Mouse (Mus musculus) kidney, postnatal 10 days (tissue): ENCODE measurements around the gene Aff3.

Source experiments
- DNase-seq: peaks from one replicate; pipeline ENCODE4 v3.0.0; 2021; ENCODE audit warnings: mixed read lengths

Aff3 gene

GRCm38 (mm10) chr1:38139396-38139795 lies 525.4 kb downstream of the Aff3 start:
- no peak for DNase-seq

- DNase-seq, result peak; percentile 35
Observed at GRCm38 (mm10) chr1:38132942-38133341, 531.8 kb downstream of the Aff3 start.

- DNase-seq, result peak; percentile 15
Observed at GRCm38 (mm10) chr1:38130715-38131483, 533.9 kb downstream of the Aff3 start.

- peak; percentile 96 for DNase-seq
Observed at GRCm38 (mm10) chr1:38129501-38130267, 535.1 kb downstream of the Aff3 start, which contains the start of gene Rev1. Gene Rev1 (minus strand): TSS chr1:38129801.

GRCm38 (mm10) chr1:38128919-38129436 lies 535.8 kb downstream of the Aff3 start:
- DNase-seq, result peak; percentile 74
